In the genomic region with DNA sequence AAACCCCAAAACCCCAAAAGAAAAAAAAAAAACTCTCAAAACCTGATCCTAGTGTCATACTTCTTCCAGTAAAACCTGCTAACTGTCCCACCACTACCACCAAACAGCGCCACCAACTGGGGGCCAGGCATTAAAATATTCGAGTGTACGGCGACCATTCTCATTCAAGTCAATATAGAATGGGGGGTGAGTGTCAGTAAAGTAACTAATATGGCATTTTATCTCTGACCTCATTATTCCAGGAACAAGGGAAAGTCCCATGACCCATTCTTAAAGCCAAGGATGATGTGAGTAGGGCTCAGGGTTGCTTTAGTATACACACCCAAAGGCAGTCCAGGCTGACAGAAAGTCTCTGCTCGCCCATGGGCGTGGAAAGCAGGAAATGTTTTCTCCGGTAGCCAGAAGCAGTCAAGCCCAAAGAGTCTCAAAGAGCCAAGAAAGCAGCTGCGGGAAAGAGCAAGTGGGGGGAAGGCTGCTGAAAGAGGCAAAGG, we compare ENCODE assay signal across 10 mouse cellular contexts. TPM values are rescaled to one million over a fixed set of nuclear protein-coding genes. Genes with fewer than 3 reads are reported as not detected.
DNase-seq lines count a peak whose midpoint lies in the region; TF ChIP-seq lines count a peak whose summit lies in the region.
"Had no signal": no experiment of that assay in that cellular context is flagged by ENCODE, and none has a peak within 500 bp of the region (broad histone marks: within the 10 kb centered on the region; RNA-seq: fewer than 3 reads in every experiment).

No protein-coding gene starts in this region.

- H3K4me3 ChIP-seq in layer of hippocampus, adult 2 months, result no peak overlapping the region
- H3K4me3 ChIP-seq in bone marrow, adult 2 months (replicated peaks; ENCODE audit: control insufficient read depth, low read depth, low read length), result no peak overlapping the region
- H3K4me3 ChIP-seq: liver, embryonic 15.5 days had no signal

- 37% methylated on average over 8 of the region's 8 CpGs for WGBS in bone marrow, adult 2 months

- no peak for TF ChIP-seq POLR2A in bone marrow, adult 2 months (IDR thresholded peaks at IDR 0.05; ENCODE audit: borderline replicate concordance, control insufficient read depth, low read depth, low read length)

- no peaks in the 10 kb centered on the region for H3K4me1 ChIP-seq in bone marrow, adult 2 months (ENCODE audit: control insufficient read depth, insufficient read depth, low read length)
- H3K4me1 ChIP-seq: liver, embryonic 15.5 days had no signal

- peak; percentile 74 for TF ChIP-seq CTCF in layer of hippocampus, adult 2 months (conservative IDR thresholded peaks at IDR 0.05)
- peak; percentile 45; the same call in 1 of the 2 replicates for TF ChIP-seq CTCF in bone marrow, adult 2 months (IDR thresholded peaks at IDR 0.05; ENCODE audit: control insufficient read depth, insufficient read depth, low read length)

- no peak overlapping the region for H3K27ac ChIP-seq in layer of hippocampus, adult 2 months
- H3K27ac ChIP-seq in bone marrow, adult 2 months (ENCODE audit: control insufficient read depth, insufficient read depth, low read depth, low read length, poor library complexity), result no peak overlapping the region
- H3K27ac ChIP-seq: liver, embryonic 15.5 days had no signal

- DNase-seq in layer of hippocampus, adult 2 months (ENCODE audit: low spot score in 2 of 2), result peak in 1 of 2 experiments; percentile 36
- no peak for DNase-seq in layer of hippocampus, adult 11-12 months (ENCODE audit: low spot score)
- peak; percentile 53 for DNase-seq in ES-CJ7 (ENCODE audit: low read depth, low spot score)
- peak; percentile 73 for DNase-seq in kidney, postnatal 10 days
- peak; percentile 48 to 73 for DNase-seq in thymus, postnatal 10 days (ENCODE audit: low spot score in 2 of 2)
- DNase-seq in urinary bladder, adult 18-20 months (ENCODE audit: low spot score in 2 of 2), result no peak
- no peak for DNase-seq in urinary bladder, adult 2 months (ENCODE audit: low spot score)

RNA-seq across cellular contexts. Expression of gene Mfsd6l, which starts 2.0 kb away (rescaled TPM):
- under 1 TPM in 1 of 2 experiments, not detected in 1; 0.23 TPM for total RNA-seq in layer of hippocampus, adult 2 months (2021)
- 0.97 and 1.1 TPM in 2 replicates for polyA plus RNA-seq in bone marrow, adult 2 months (2011; ENCODE audit: insufficient read depth, insufficient read length, low replicate concordance, missing spikeins)
- polyA plus RNA-seq in urinary bladder, adult 2 months (2012; rRNA removed), result 1.0 and 1.6 TPM in 2 replicates
- polyA plus RNA-seq: liver, embryonic 15.5 days had no signal

RNA-seq across cellular contexts. Expression of gene Ccdc42, which starts 32.8 kb away (rescaled TPM):
- total RNA-seq in layer of hippocampus, adult 2 months (2021), result 1 to 10 TPM; 2.5 to 2.9 TPM
- polyA plus RNA-seq in bone marrow, adult 2 months (2011; ENCODE audit: insufficient read depth, insufficient read length, low replicate concordance, missing spikeins), result not detected in 2 replicates
- 0.16 and 0.22 TPM in 2 replicates for polyA plus RNA-seq in urinary bladder, adult 2 months (2012; rRNA removed)
- polyA plus RNA-seq: liver, embryonic 15.5 days; stomach, embryonic 14.5 days had no signal

RNA-seq across cellular contexts. Expression of gene Pik3r6, which starts 51.2 kb away (rescaled TPM):
- 1 to 10 TPM; 1.7 to 1.9 TPM for total RNA-seq in layer of hippocampus, adult 2 months (2021)
- polyA plus RNA-seq in bone marrow, adult 2 months (2011; ENCODE audit: insufficient read depth, insufficient read length, low replicate concordance, missing spikeins), result 12.7 and 47.0 TPM in 2 replicates
- 2.5 TPM in 2 replicates for polyA plus RNA-seq in urinary bladder, adult 2 months (2012; rRNA removed)

Comparison
In these comparisons a context has a peak if more than half of its experiments do, and no peak if none do; other contexts are left out.
1. DNase-seq: peak in ES-CJ7 (single experiment), kidney, postnatal 10 days (single experiment) and thymus, postnatal 10 days (2 of 2); none in layer of hippocampus, adult 11-12 months (single experiment), urinary bladder, adult 18-20 months (0 of 2) and urinary bladder, adult 2 months (single experiment).